Mouse (Mus musculus) erythroblast, embryonic 14.5 days (primary cell): ENCODE measurements around the gene Gm44511. TPM values are rescaled to one million over a fixed set of nuclear protein-coding genes. Genes with fewer than 3 reads are reported as not detected.
"Not testable (repeated sequence)": the region's sequence is repeated elsewhere in the genome, so short reads cannot be mapped to it uniquely, and the experiment has no call there.

Experiments used
- H3K27me3 ChIP-seq: 2 replicates; pipeline ENCODE4 v1.6.1; 2012; ENCODE audit warnings: inconsistent platforms; ENCODE audit not compliant: control insufficient read depth
- H3K36me3 ChIP-seq: 2 replicates; pipeline ENCODE4 v1.6.1; 2012; ENCODE audit warnings: mild to moderate bottlenecking, inconsistent platforms; ENCODE audit not compliant: control insufficient read depth
- H3K4me1 ChIP-seq: 2 replicates; pipeline ENCODE4 v1.6.1; 2012; ENCODE audit warnings: inconsistent platforms; ENCODE audit not compliant: control insufficient read depth
- H3K4me3 ChIP-seq: replicated peaks from 2 replicates; pipeline ENCODE3; 2012; ENCODE audit warnings: moderate library complexity, mild to moderate bottlenecking, inconsistent platforms
- H3K9me3 ChIP-seq: 2 replicates; pipeline ENCODE4 v1.6.1; 2012; ENCODE audit warnings: low read length, inconsistent platforms, mixed read lengths; ENCODE audit not compliant: control insufficient read depth
- GATA1 ChIP-seq: IDR thresholded peaks from 2 replicates; pipeline ENCODE4 v1.6.1; 2012; ENCODE audit warnings: low read length, inconsistent platforms, mixed read lengths
- TAL1 ChIP-seq: IDR thresholded peaks from 3 replicates; pipeline ENCODE4 v1.6.1; 2012; ENCODE audit warnings: low read length, inconsistent platforms, mixed read lengths
- polyA plus RNA-seq: library from polyadenylated mRNA; stranded (reverse); fragments of >175 nt; gene quantifications from 2 replicates; pipeline ENCODE4 v1.2.3, GENCODE M21; 2012

Gene Gm44511
- polyA plus RNA-seq, 1 experiment: not detected

- Histone ChIP-seq H3K4me1 (peaks cover 59% of the 10 kb centered on the region), H3K4me3 (peak overlapping the region; percentile 80), H3K9me3 (no peaks in the 10 kb centered on the region), H3K27me3 (peaks cover 4% of the 10 kb centered on the region), H3K36me3 (no peaks in the 10 kb centered on the region)
- TF ChIP-seq TAL1: no peak
- TF ChIP-seq GATA1: no peak
Measured at GRCm38 (mm10) chr6:128842945-128843478, 16.9 kb upstream of the Gm44511 start.

DNA sequence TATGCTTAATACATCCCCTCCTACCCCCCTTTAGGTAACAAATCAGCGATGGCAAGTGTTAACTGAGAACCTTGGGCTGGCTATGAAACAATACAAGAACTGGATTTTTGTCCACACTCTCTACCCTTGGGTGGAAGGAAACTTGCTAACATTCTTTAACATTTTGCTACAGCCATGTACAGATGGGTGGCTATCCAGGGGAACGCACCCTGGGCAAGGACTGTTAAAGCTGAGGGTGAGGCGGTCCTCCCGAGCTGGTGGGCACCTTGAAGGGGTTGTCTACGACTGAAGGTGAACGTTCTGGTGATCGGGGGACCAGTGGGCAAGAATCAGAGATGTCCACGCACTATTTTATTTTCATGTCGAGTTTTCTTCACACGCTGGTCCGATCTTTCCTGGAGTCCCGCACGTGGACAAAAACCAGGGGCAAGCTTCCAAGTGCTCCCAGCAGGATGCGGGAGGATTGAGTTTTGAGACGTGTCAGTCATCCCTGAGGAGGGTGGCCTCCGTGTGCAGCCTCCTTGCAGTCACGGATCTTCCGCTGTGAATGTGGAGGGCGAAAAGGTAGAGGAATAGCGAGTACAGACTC lies 16.3 kb upstream of the Gm44511 start:
- Histone ChIP-seq H3K36me3 (no peaks in the 10 kb centered on the region), H3K9me3 (no peaks in the 10 kb centered on the region), H3K4me1 (peaks cover 65% of the 10 kb centered on the region), H3K27me3 (peaks cover 4% of the 10 kb centered on the region), H3K4me3 (peak overlapping the region; percentile 80)
- TF ChIP-seq GATA1 (no peak), TAL1 (no peak)

DNA sequence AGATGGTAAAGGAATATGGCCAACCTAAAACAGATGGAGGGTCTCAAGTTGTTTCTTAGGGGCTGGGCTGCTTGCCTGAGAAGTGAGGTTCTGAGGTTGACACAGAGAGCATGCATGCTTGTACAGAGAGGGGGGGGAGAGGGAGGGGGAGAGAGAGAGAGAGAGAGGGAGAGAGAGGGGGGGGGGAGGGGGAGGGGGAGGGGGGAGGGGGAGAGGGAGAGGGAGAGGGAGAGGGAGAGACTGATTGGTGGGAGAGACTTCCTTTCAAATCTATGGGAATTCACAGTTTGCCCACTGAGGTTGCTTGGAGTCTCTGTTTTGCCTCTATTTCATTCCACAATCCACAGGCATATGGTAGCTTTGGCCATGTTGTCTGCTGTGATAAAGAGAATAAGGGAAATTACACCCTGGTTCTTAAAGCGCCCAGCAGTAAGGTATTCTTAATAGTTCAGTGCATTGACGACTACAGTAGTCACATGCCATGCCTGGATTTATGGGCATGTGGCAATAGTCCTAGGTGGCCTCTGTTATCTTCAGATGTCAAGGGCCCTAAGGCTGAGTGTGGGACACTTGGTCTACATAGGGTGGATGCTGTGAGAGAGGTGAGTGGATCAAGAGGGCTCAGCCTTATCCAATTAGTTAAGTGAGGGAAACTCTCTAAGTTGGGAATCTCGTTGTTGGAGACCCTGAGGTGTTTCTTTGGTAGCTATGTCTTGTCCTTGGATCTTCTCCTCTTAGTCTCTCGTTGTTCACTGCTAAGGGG lies 15.4 kb upstream of the Gm44511 start:
- no peaks in the 10 kb centered on the region for H3K9me3 ChIP-seq
- peaks cover 4% of the 10 kb centered on the region for H3K27me3 ChIP-seq
- no peak for TF ChIP-seq GATA1
- TF ChIP-seq TAL1: no peak
- H3K4me3 ChIP-seq: peak overlapping the region; percentile 80
- peaks cover 67% of the 10 kb centered on the region for H3K4me1 ChIP-seq
- H3K36me3 ChIP-seq: no peaks in the 10 kb centered on the region

GRCm38 (mm10) chr6:128840669-128841068 lies 14.6 kb upstream of the Gm44511 start:
- H3K4me1 ChIP-seq: peaks cover 67% of the 10 kb centered on the region
- not testable (repeated sequence) for H3K27me3 ChIP-seq, H3K9me3 ChIP-seq, H3K4me3 ChIP-seq, H3K36me3 ChIP-seq

GRCm38 (mm10) chr6:128839921-128840320 lies 13.8 kb upstream of the Gm44511 start:
- Histone ChIP-seq H3K9me3 (no peaks in the 10 kb centered on the region), H3K27me3 (peaks cover 4% of the 10 kb centered on the region), H3K4me3 (peak overlapping the region; percentile 77), H3K36me3 (no peaks in the 10 kb centered on the region), H3K4me1 (peaks cover 66% of the 10 kb centered on the region)
- TF ChIP-seq GATA1 (no peak), TAL1 (no peak)

DNA sequence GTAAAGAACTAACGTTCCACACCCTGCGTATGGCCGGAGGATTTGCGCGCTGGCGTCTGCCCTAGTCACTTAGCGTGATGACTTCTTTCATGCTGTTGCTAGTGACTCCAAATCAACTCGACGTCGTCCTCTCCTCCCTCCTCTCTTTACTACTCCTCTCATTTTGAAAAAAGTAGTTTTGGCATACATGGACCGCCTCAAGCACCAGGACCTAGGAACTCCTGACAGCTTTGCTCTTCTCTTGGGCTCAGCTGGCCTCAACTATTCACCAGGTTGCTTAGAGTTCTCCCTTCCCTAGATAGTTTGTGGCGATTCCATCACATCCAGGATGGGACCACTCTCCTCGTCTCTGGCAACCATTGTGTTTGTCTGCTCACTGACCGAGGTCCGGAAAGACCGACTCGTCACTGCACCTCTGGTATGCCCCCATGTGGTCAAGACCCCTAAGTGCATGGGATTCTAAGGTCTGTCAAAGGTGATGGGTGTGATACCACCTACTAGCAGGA lies 13.2 kb upstream of the Gm44511 start:
- Histone ChIP-seq H3K27me3 (peaks cover 4% of the 10 kb centered on the region), H3K4me3 (peak overlapping the region; percentile 77), H3K4me1 (peaks cover 62% of the 10 kb centered on the region), H3K9me3 (no peaks in the 10 kb centered on the region), H3K36me3 (no peaks in the 10 kb centered on the region)
- no peak for TF ChIP-seq GATA1

DNA sequence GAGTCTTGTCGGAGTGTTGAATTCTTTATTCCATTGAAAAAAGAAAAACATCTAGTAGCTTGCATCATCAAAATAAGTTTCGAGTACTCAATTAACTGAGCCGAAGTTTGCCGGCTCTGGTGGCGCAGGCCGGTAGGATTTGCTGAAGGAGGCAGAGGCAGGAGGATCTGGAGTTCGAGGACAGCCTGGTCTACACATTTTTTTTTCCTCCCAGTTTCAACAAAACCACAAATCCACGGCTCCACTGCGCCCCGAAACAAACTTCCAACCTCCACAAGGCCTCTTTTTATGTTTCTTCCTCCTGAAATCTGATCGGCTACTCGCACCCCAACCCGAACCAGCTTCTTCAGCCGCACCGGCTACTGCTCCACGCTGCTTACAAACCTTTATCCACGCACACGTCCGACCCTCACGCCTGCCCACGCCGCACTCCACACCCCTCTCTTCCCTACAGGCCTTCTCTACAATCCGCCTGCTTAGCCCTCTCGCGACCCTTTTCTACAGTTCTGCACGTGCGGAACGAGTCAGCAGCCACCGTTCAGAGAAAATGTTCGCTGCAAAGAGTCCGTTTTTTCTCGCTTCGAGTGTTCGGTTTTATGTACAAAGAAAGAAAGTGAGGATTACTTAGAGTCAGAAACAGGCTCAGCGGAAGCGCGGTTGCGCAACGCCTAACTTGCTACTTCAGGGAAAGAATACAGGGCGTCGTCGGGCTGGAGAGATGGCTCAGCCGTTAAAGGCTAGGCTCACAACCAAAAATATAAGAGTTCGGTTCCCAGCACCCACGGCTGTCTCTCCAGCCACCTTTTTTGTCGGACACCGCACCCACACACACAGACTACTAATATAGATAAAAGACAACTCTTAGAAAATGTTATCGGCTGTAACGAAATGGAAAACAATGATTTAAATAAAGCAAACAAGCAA lies 12.5 kb upstream of the Gm44511 start:
- Histone ChIP-seq H3K36me3 (no peaks in the 10 kb centered on the region), H3K9me3 (no peaks in the 10 kb centered on the region), H3K4me1 (peaks cover 56% of the 10 kb centered on the region), H3K4me3 (peak overlapping the region; percentile 77), H3K27me3 (peaks cover 4% of the 10 kb centered on the region)
- TF ChIP-seq TAL1: no peak
- TF ChIP-seq GATA1: no peak

DNA sequence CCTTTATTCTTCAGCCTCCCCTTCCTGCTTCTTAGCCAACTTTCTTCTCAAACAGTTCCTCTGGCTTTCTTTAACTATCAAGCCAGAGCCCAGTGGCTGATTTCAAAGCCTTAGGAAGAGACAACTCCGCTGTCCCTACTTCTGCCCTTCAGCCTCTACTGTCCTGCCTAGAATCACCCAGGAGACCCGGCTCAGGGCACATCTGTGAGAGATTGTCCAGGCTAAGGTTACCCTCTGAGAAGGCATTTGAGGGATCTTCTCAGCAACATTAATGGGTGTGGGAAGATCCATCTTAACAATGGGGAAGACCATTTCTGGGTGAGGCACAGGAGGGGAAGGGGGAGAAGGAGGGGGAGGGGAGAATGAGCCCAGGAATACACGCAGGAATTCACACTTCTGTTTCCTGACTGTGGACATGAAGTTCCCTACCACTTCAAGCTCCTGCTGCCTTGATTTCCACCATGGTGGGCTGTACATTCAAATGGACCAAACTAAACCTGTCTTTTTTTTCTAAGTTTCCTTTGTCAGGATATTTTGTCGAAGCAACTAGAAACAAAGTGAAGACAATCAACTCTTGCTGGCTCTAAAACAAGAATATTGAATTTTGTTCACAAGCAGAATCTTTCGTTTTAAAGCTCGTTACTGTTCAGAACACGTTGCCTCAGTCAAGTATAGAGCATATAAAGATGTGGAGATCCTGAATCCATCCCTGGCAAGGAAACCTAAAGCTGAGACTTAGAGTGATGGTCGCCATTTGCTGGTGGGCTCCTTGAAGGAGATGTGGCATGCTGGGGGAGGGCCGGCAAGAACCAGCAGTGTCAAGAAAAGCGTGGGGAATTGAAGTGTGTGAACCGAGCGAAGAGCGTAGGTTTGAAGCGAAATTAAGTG lies 11.6 kb upstream of the Gm44511 start:
- H3K9me3 ChIP-seq: no peaks in the 10 kb centered on the region
- H3K4me1 ChIP-seq: peaks cover 47% of the 10 kb centered on the region
- TF ChIP-seq TAL1 (no peak), GATA1 (no peak)
- peaks cover 2% of the 10 kb centered on the region for H3K27me3 ChIP-seq
- H3K36me3 ChIP-seq: no peaks in the 10 kb centered on the region
- H3K4me3 ChIP-seq: peak overlapping the region; percentile 77
